Mouse (Mus musculus) liver, embryonic 14.5 days (tissue): ENCODE results near the gene Mrps23. TPM values are rescaled to one million over a fixed set of nuclear protein-coding genes. Genes with fewer than 3 reads are reported as not detected.
A peak's percentile ranks its signal among the peaks of the same experiment; 100 is the strongest.

Source experiments
- ATAC-seq: fragments of 200-750 bp; cut with Nextera tagmentation; 2 replicates; pipeline ENCODE4 v1.8.0; 2017; ENCODE audit warnings: moderate number of reproducible peaks, mild to moderate bottlenecking, moderate library complexity; ENCODE audit not compliant: insufficient read depth
- DNase-seq, 3 experiments: peaks; one replicate each; pipeline ENCODE4 v3.0.0-alpha.2; 2012 to 2013; ENCODE audit warnings: low read depth in 3 of 3, low spot score in 3 of 3
- H3K27ac ChIP-seq: fragments of 300-500 bp; sonication (generic); 2 replicates; pipeline ENCODE4 v1.5.1; 2014; ENCODE audit warnings: moderate library complexity, mild to moderate bottlenecking, control low read depth, inconsistent platforms
- H3K27me3 ChIP-seq: fragments of 300-500 bp; sonication (generic); 2 replicates; pipeline ENCODE4 v1.6.1; 2014; ENCODE audit warnings: mild to moderate bottlenecking, low read length, moderate library complexity; ENCODE audit not compliant: control insufficient read depth, insufficient read depth
- H3K36me3 ChIP-seq: fragments of 300-500 bp; sonication (generic); replicated peaks from 2 replicates; pipeline ENCODE4 v1.6.1; 2014; ENCODE audit warnings: low read depth; ENCODE audit not compliant: control insufficient read depth, insufficient read depth
- H3K4me1 ChIP-seq, 2 experiments: fragments of 200-500 bp in 1 of 2; fragments of 300-500 bp in 1 of 2; sonication (generic) in 1 of 2; replicated peaks; 2 replicates each; pipeline ENCODE4 v1.6.1; 2012 to 2014; ENCODE audit warnings: antibody characterized with exemption in 1 of 2, inconsistent platforms in 1 of 2, low read length in 1 of 2; ENCODE audit not compliant: control insufficient read depth in 2 of 2, insufficient read depth in 2 of 2
- H3K4me2 ChIP-seq: fragments of 300-500 bp; sonication (generic); 2 replicates; pipeline ENCODE4 v1.6.1; 2014; ENCODE audit warnings: low read depth, mild to moderate bottlenecking, control low read depth, moderate library complexity
- H3K4me3 ChIP-seq, 2 experiments: fragments of 200-500 bp in 1 of 2; fragments of 300-500 bp in 1 of 2; sonication (generic) in 1 of 2; 2 replicates each; pipeline ENCODE4 v1.5.1; 2012 to 2014; ENCODE audit warnings: low read depth in 2 of 2, low read length in 2 of 2, mild to moderate bottlenecking in 2 of 2, control low read depth in 1 of 2, inconsistent platforms in 1 of 2, moderate library complexity in 1 of 2; ENCODE audit not compliant: insufficient read depth in 1 of 2
- H3K9ac ChIP-seq: fragments of 300-500 bp; sonication (generic); replicated peaks from 2 replicates; pipeline ENCODE4 v1.6.1; 2014; ENCODE audit warnings: mild to moderate bottlenecking, control low read depth, moderate library complexity
- H3K9me3 ChIP-seq: fragments of 300-500 bp; sonication (generic); 2 replicates; pipeline ENCODE4 v1.6.1; 2016; ENCODE audit warnings: low read length, mixed read lengths; ENCODE audit not compliant: control insufficient read depth
- CTCF ChIP-seq: IDR thresholded peaks from 2 replicates; pipeline ENCODE4 v1.5.1; 2016; ENCODE audit warnings: antibody characterized with exemption, low read depth, control low read depth
- EP300 ChIP-seq: IDR thresholded peaks from 2 replicates; pipeline ENCODE4 v1.6.1; 2016; ENCODE audit warnings: antibody characterized with exemption, low read depth
- WGBS: fragments of 180-500 bp; shearing (Covaris S2); extraction: QIAGEN DNeasy Blood & Tissue Kit; methylation state at CpG from one replicate; pipeline ENCODE4 v1.1.7; 2014; ENCODE audit not compliant: insufficient replicate concordance; 5-methylcytosine and 5-hydroxymethylcytosine counted together
- polyA plus RNA-seq, 2 experiments: library from polyadenylated mRNA; depleted of rRNA in 1 of 2; stranded (reverse) in 1 of 2; unstranded in 1 of 2; fragments of >200 nt; fragmentation: Nextera tagmentation in 1 of 2; extraction: Ambion mirVana in 1 of 2; gene quantifications; 2 replicates each; pipeline versions ENCODE4 v1.2.1 to v1.2.3; 2012 to 2014

The Mrps23 gene
- polyA plus RNA-seq, 2 experiments = 30.2 to 33.7 TPM

DNA sequence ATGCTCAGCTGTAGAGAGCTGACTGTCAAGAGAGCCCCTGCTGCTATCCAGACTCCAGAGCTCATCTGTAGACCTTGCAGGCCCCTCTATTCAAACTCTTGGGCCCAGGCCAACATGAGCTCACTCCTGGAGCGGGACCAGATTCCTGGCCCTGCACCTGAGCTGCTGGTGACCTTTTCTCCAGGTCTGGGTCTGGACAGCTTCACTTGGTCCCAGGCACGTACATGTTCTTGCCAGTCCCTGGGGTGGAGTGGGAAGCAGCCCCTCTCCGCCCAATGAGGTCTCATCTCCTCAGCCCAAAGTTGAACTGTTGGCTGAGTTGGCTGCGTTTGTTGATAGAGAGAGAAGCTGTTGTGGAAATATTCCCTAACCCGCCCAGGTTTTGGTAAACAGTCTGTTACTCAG is 45.3 kb upstream of the Mrps23 start:
- Histone ChIP-seq H3K36me3 (no peaks in the 10 kb centered on the region), H3K4me2 (no peak overlapping the region)

DNA sequence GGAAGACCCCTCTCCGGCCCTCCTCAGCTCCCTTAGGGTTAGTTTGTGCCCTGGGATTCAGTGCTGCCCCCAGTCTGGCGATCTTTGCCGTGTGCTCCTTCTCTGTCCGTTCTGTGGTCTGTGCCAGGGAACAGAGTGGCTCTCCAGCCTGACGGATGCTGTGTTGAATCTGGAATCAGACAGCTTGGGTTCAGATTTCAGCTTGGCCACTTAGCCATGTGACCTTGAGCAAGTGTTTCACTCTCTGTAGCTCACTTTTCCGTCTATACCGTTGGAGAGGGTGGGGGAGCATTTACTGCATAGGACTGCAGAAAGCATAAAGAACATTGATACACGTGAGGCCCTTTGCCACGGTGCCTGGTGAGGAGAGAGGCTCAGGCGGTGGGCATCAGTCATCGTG is 44.8 kb upstream of the Mrps23 start:
- no peak for TF ChIP-seq CTCF
- no peak for TF ChIP-seq EP300
- ATAC-seq (no peak), DNase-seq (no peak)
- H3K9ac ChIP-seq = no peak overlapping the region
- H3K27ac ChIP-seq = no peak overlapping the region
- H3K4me2 ChIP-seq = no peak overlapping the region
- no peaks in the 10 kb centered on the region; the same call in 1 of the 2 replicates for H3K27me3 ChIP-seq
- H3K9me3 ChIP-seq = no peaks in the 10 kb centered on the region
- 62% methylated on average over 11 of the region's 11 CpGs for WGBS
- H3K36me3 ChIP-seq = no peaks in the 10 kb centered on the region
- H3K4me3 ChIP-seq = no peak overlapping the region
- H3K4me1 ChIP-seq = 0 out of 4 replicates have a peak, but pooled peaks cover 0 to 4% of the 10 kb centered on the region in 2 experiments

More for the DNA sequence above, 45.3 kb upstream of the Mrps23 start:
- no peak overlapping the region for H3K27ac ChIP-seq
- TF ChIP-seq CTCF (no peak), EP300 (no peak)
- H3K4me1 ChIP-seq = peaks cover 0 to 6% of the 10 kb centered on the region in 2 experiments; a peak in 2 of 4 replicates
- ATAC-seq (no peak), DNase-seq (no peak)
- H3K9ac ChIP-seq = no peak overlapping the region
- H3K4me3 ChIP-seq = no peak overlapping the region
- 63% methylated on average over 5 of the region's 5 CpGs for WGBS
- H3K9me3 ChIP-seq = no peaks in the 10 kb centered on the region
- no peaks in the 10 kb centered on the region; the same call in 1 of the 2 replicates for H3K27me3 ChIP-seq

GRCm38 (mm10) chr11:88160316-88160715 is 43.9 kb upstream of the Mrps23 start:
- no peak overlapping the region for H3K4me3 ChIP-seq
- H3K9ac ChIP-seq = no peak overlapping the region
- H3K4me1 ChIP-seq = peaks cover 0 to 6% of the 10 kb centered on the region in 2 experiments; a peak in 1 of 4 replicates
- TF ChIP-seq EP300 (no peak), CTCF (no peak)
- H3K27me3 ChIP-seq = no peaks in the 10 kb centered on the region; the same call in 1 of the 2 replicates
- ATAC-seq (no peak), DNase-seq (no peak)
- 49% methylated on average over 5 of the region's 5 CpGs for WGBS
- H3K9me3 ChIP-seq = no peaks in the 10 kb centered on the region
- no peaks in the 10 kb centered on the region for H3K36me3 ChIP-seq
- H3K27ac ChIP-seq = no peak overlapping the region
- no peak overlapping the region for H3K4me2 ChIP-seq

GRCm38 (mm10) chr11:88161051-88161581 is 43.1 kb upstream of the Mrps23 start:
- TF ChIP-seq EP300 (no peak), CTCF (no peak)
- Histone ChIP-seq H3K9ac (0 out of 2 replicates have a peak overlapping the region, but pooled peaks have one; percentile 9), H3K27ac (no peak overlapping the region), H3K9me3 (no peaks in the 10 kb centered on the region), H3K4me2 (peak overlapping the region; percentile 66), H3K4me1 (peaks cover 0 to 6% of the 10 kb centered on the region in 2 experiments; a peak in 1 of 4 replicates), H3K36me3 (no peaks in the 10 kb centered on the region), H3K27me3 (no peaks in the 10 kb centered on the region; the same call in 1 of the 2 replicates), H3K4me3 (peak overlapping the region; percentile 12 to 42; a peak in 3 of 4 replicates)
- no peak for ATAC-seq
- DNase-seq = no peak
- WGBS = 2% methylated on average over 18 of the region's 33 CpGs

- H3K4me2 ChIP-seq = peak overlapping the region; percentile 66
- no peak for TF ChIP-seq EP300
- TF ChIP-seq CTCF = peak; percentile 85
- H3K4me1 ChIP-seq = peaks cover 0 to 9% of the 10 kb centered on the region in 2 experiments; a peak in 1 of 4 replicates
- ATAC-seq = peak; percentile 69; the same call in 1 of the 2 replicates
- no peak overlapping the region for H3K9ac ChIP-seq
- no peaks in the 10 kb centered on the region; the same call in 1 of the 2 replicates for H3K27me3 ChIP-seq
- DNase-seq = peak; percentile 28 to 37 (median 35)
- WGBS = under 1% methylated on average over 15 of the region's 15 CpGs
- no peaks in the 10 kb centered on the region for H3K36me3 ChIP-seq
- H3K9me3 ChIP-seq = no peaks in the 10 kb centered on the region
- no peak overlapping the region for H3K27ac ChIP-seq
- H3K4me3 ChIP-seq = peak overlapping the region; percentile 18 to 28
Measured at GRCm38 (mm10) chr11:88161651-88162362, 42.4 kb upstream of the Mrps23 start.
